In the genomic region with DNA sequence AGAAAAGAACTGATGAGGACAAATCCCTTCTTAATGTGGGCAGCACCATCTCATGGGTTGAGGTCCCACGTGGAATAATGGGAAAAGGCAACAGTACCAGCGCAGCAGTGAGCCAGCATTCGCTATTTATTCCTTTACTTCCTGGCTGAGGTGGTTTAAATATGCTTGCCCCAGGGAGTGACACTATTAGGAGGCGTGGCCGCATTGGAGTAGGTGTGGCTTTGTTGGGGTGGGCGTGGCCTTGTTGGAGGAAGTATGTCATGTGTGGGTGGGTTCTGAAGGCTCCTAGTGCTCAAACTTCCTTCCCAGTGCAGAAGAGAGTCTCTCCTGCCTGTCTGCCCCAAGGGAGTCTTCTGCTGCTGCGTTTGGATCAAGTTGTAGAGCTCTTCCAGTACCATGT, we compare ENCODE assay signal across 26 mouse cellular contexts. TPM values are rescaled to one million over a fixed set of nuclear protein-coding genes. Genes with fewer than 3 reads are reported as not detected.
DNase-seq lines count a peak whose midpoint lies in the region; ATAC-seq and TF ChIP-seq lines count a peak whose summit lies in the region.
"Had no signal": no experiment of that assay in that cellular context is flagged by ENCODE, and none has a peak within 500 bp of the region (broad histone marks: within the 10 kb centered on the region; RNA-seq: fewer than 3 reads in every experiment).

No protein-coding gene starts in this region.

- no peaks in the 10 kb centered on the region for H3K4me1 ChIP-seq in liver, embryonic 13.5 days (replicated peaks)
- H3K4me1 ChIP-seq in liver, embryonic 11.5 days (replicated peaks; ENCODE audit: control insufficient read depth, insufficient read depth, low read length) = no peaks in the 10 kb centered on the region; the same call in 1 of the 2 replicates
- no peaks in the 10 kb centered on the region for H3K4me1 ChIP-seq in ES-Bruce4 (ENCODE audit: control insufficient read depth, insufficient read depth, low read length)
- H3K4me1 ChIP-seq: limb, embryonic 13.5 days; neural tube, embryonic 12.5 days had no signal

- no peak for TF ChIP-seq POLR2A in ES-Bruce4 (IDR thresholded peaks at IDR 0.05; ENCODE audit: insufficient read depth, low read length)

- no peak overlapping the region for H3K27ac ChIP-seq in liver, embryonic 13.5 days
- H3K27ac ChIP-seq in liver, embryonic 11.5 days (ENCODE audit: low read depth, low read length) = no peak overlapping the region
- H3K27ac ChIP-seq in ES-Bruce4 (ENCODE audit: insufficient read depth, low read length) = no peak overlapping the region
- H3K27ac ChIP-seq: forebrain, embryonic 13.5 days; heart, embryonic 10.5 days; intestine, embryonic 15.5 days; limb, embryonic 13.5 days; neural tube, embryonic 12.5 days had no signal

- no peaks in the 10 kb centered on the region for H3K36me3 ChIP-seq in liver, embryonic 13.5 days
- H3K36me3 ChIP-seq in liver, embryonic 11.5 days (ENCODE audit: control insufficient read depth, insufficient read depth, low read length) = no peaks in the 10 kb centered on the region
- no peaks in the 10 kb centered on the region for H3K36me3 ChIP-seq in ES-Bruce4 (ENCODE audit: control insufficient read depth, insufficient read depth, low read length, poor library complexity, severe bottlenecking)
- H3K36me3 ChIP-seq: embryonic facial prominence, embryonic 13.5 days; heart, embryonic 10.5 days; intestine, embryonic 15.5 days; limb, embryonic 13.5 days; neural tube, embryonic 12.5 days had no signal

- no peaks in the 10 kb centered on the region for H3K27me3 ChIP-seq in liver, embryonic 13.5 days
- H3K27me3 ChIP-seq in liver, embryonic 11.5 days (replicated peaks; ENCODE audit: control insufficient read depth, insufficient read depth, low read length) = no peaks in the 10 kb centered on the region
- H3K27me3 ChIP-seq in ES-Bruce4 (ENCODE audit: control insufficient read depth, insufficient read depth, low read length, poor library complexity, severe bottlenecking) = no peaks in the 10 kb centered on the region
- H3K27me3 ChIP-seq: embryonic facial prominence, embryonic 13.5 days; forebrain, embryonic 13.5 days; intestine, embryonic 15.5 days; neural tube, embryonic 12.5 days had no signal

- no peak overlapping the region for H3K4me3 ChIP-seq in liver, embryonic 13.5 days (replicated peaks)
- H3K4me3 ChIP-seq in liver, embryonic 11.5 days (ENCODE audit: low read depth, low read length) = no peak overlapping the region
- H3K4me3 ChIP-seq in ES-Bruce4 (ENCODE audit: low read depth, low read length) = peak overlapping the region; percentile 51
- H3K4me3 ChIP-seq: embryonic facial prominence, embryonic 13.5 days; erythroblast, embryonic 14.5 days; forebrain, embryonic 13.5 days; heart, embryonic 10.5 days; intestine, embryonic 15.5 days; limb, embryonic 13.5 days; neural tube, embryonic 12.5 days had no signal

- intact Hi-C loops in left cerebral cortex, postnatal 36 days (cut with DNase I) = no loop called here

- DNase-seq in liver, embryonic 13.5 days = peak; percentile 3
- DNase-seq in liver, embryonic 11.5 days (ENCODE audit: low spot score) = no peak
- DNase-seq in WW6 (ENCODE audit: low read depth, low spot score) = peak; percentile 38
- DNase-seq in left cerebral cortex, postnatal 36 days (ENCODE audit: low spot score in 2 of 2) = no peak
- no peak for DNase-seq in natural killer cell, adult 2 months (ENCODE audit: low spot score in 2 of 2)
- DNase-seq in layer of hippocampus, postnatal 36 days = no peak
- DNase-seq: adrenal gland, adult 8-10 months; cerebellum, adult 2 months; cerebellum, postnatal 36 days; gastrocnemius, postnatal 36 days; kidney, postnatal 25 days; right cerebral cortex, postnatal 14 days; thymus, postnatal 14 days had no signal

- no peak overlapping the region for H3K9ac ChIP-seq in liver, embryonic 13.5 days
- H3K9ac ChIP-seq in liver, embryonic 11.5 days (ENCODE audit: low read depth, low read length) = no peak overlapping the region
- H3K9ac ChIP-seq in ES-Bruce4 (ENCODE audit: low read depth, poor library complexity, severe bottlenecking) = no peak overlapping the region
- H3K9ac ChIP-seq: embryonic facial prominence, embryonic 13.5 days; forebrain, embryonic 13.5 days; intestine, embryonic 15.5 days; limb, embryonic 13.5 days; neural tube, embryonic 12.5 days had no signal

- WGBS in liver, embryonic 13.5 days (ENCODE audit: insufficient replicate concordance) = 61% methylated on average over 7 of the region's 7 CpGs
- WGBS in liver, embryonic 11.5 days = 86% methylated on average over 7 of the region's 7 CpGs

- TF ChIP-seq CTCF in ES-Bruce4 (IDR thresholded peaks at IDR 0.05; ENCODE audit: low read depth, low read length) = no peak

- no peak for ATAC-seq in liver, embryonic 13.5 days (ENCODE audit: low read depth)
- no peak for ATAC-seq in liver, embryonic 11.5 days (replicated peaks; ENCODE audit: low FRiP score)
- ATAC-seq: forebrain, embryonic 13.5 days; hindbrain, embryonic 16.5 days; intestine, embryonic 15.5 days; lung, postnatal 0 days had no signal

- TF ChIP-seq EP300 in ES-Bruce4 (IDR thresholded peaks at IDR 0.05; ENCODE audit: insufficient read depth, low read depth, low read length) = no peak

- H3K4me2 ChIP-seq in liver, embryonic 13.5 days = no peak overlapping the region
- no peak overlapping the region for H3K4me2 ChIP-seq in liver, embryonic 11.5 days
- H3K4me2 ChIP-seq: forebrain, embryonic 13.5 days; intestine, embryonic 15.5 days; limb, embryonic 13.5 days; midbrain, embryonic 11.5 days; neural tube, embryonic 12.5 days had no signal

- H3K9me3 ChIP-seq in liver, embryonic 13.5 days (replicated peaks) = no peaks in the 10 kb centered on the region
- no peaks in the 10 kb centered on the region for H3K9me3 ChIP-seq in liver, embryonic 11.5 days (ENCODE audit: control insufficient read depth, low read length)
- H3K9me3 ChIP-seq in ES-Bruce4 (replicated peaks; ENCODE audit: control insufficient read depth, insufficient read depth, low read length, poor library complexity, severe bottlenecking) = no peaks in the 10 kb centered on the region
- H3K9me3 ChIP-seq: embryonic facial prominence, embryonic 13.5 days; forebrain, embryonic 13.5 days; heart, embryonic 10.5 days; intestine, embryonic 15.5 days; neural tube, embryonic 12.5 days had no signal

RNA-seq across cellular contexts. Expression of gene Dact1, which starts 51.9 kb away (rescaled TPM):
- polyA plus RNA-seq in liver, embryonic 13.5 days (2015; fragmentation: Nextera tagmentation; extraction: Ambion mirVana) = 0.81 and 0.90 TPM in 2 replicates
- polyA plus RNA-seq in liver, embryonic 11.5 days (2014; fragmentation: Nextera tagmentation; extraction: Ambion mirVana) = 6.3 and 7.3 TPM in 2 replicates
- 5.8 and 6.4 TPM in 2 replicates for polyA plus RNA-seq in ES-Bruce4 (2011; ENCODE audit: insufficient read depth, insufficient read length, low read depth, missing spikeins)
- total RNA-seq in left cerebral cortex, postnatal 36 days (2021) = 1 to 10 TPM; 9.2 to 9.8 TPM
- 1 to 10 TPM; 7.8 to 8.2 TPM for total RNA-seq in layer of hippocampus, postnatal 36 days (2021)
- total RNA-seq: hematopoietic stem cell, adult 5-6 weeks; monocyte, adult 5-6 weeks had no signal
- polyA plus RNA-seq: erythroblast, embryonic 14.5 days had no signal

Comparison
In these comparisons a context has a peak if more than half of its experiments do, and no peak if none do; other contexts are left out.
1. DNase-seq: peak in liver, embryonic 13.5 days (single experiment) and WW6 (single experiment); none in liver, embryonic 11.5 days (single experiment), left cerebral cortex, postnatal 36 days (0 of 2), natural killer cell, adult 2 months (0 of 2) and layer of hippocampus, postnatal 36 days (0 of 2).